Mouse (Mus musculus): ENCODE data around the gene Dapl1.

The Dapl1 gene

GRCm38 (mm10) chr2:59484438-59484837 is at the start of gene Dapl1:
Gene Dapl1, plus strand, starts transcription at chr2:59484653.
- DNase-seq (ENCODE audit: low spot score in 2 of 2), result peak; percentile 15 to 19

GRCm38 (mm10) chr2:59434820-59435219 is 49.6 kb upstream of the Dapl1 start:
- no peak for DNase-seq (ENCODE audit: low spot score in 2 of 2)

GRCm38 (mm10) chr2:59437684-59438393 is 46.6 kb upstream of the Dapl1 start:
- DNase-seq (ENCODE audit: low spot score in 2 of 2), result peak; percentile 3 to 27

GRCm38 (mm10) chr2:59438479-59438935 is 45.9 kb upstream of the Dapl1 start:
- DNase-seq (ENCODE audit: low spot score in 2 of 2), result peak; percentile 31 to 44

GRCm38 (mm10) chr2:59439824-59440223 is 44.6 kb upstream of the Dapl1 start:
- DNase-seq (ENCODE audit: low spot score in 2 of 2), result no peak

GRCm38 (mm10) chr2:59440481-59440880 is 44.0 kb upstream of the Dapl1 start:
- DNase-seq (ENCODE audit: low spot score in 2 of 2), result peak; percentile 24 to 41

GRCm38 (mm10) chr2:59441681-59442080 is 42.8 kb upstream of the Dapl1 start:
- no peak for DNase-seq (ENCODE audit: low spot score in 2 of 2)

- DNase-seq (ENCODE audit: low spot score in 2 of 2), result no peak
Observed at GRCm38 (mm10) chr2:59446671-59447070, 37.8 kb upstream of the Dapl1 start.

GRCm38 (mm10) chr2:59447712-59448111 is 36.7 kb upstream of the Dapl1 start:
- no peak for DNase-seq (ENCODE audit: low spot score in 2 of 2)

- DNase-seq (ENCODE audit: low spot score in 2 of 2), result no peak
Observed at GRCm38 (mm10) chr2:59448516-59448915, 35.9 kb upstream of the Dapl1 start.

GRCm38 (mm10) chr2:59448921-59449320 is 35.5 kb upstream of the Dapl1 start:
- no peak for DNase-seq (ENCODE audit: low spot score in 2 of 2)

GRCm38 (mm10) chr2:59451675-59452074 is 32.8 kb upstream of the Dapl1 start:
- DNase-seq (ENCODE audit: low spot score in 2 of 2), result no peak

- DNase-seq (ENCODE audit: low spot score in 2 of 2), result no peak
Observed at GRCm38 (mm10) chr2:59452102-59452501, 32.4 kb upstream of the Dapl1 start.

GRCm38 (mm10) chr2:59462086-59462485 is 22.4 kb upstream of the Dapl1 start:
- no peak for DNase-seq (ENCODE audit: low spot score in 2 of 2)

GRCm38 (mm10) chr2:59463428-59464182 is 20.8 kb upstream of the Dapl1 start:
- no peak for DNase-seq (ENCODE audit: low spot score in 2 of 2)

- DNase-seq (ENCODE audit: low spot score in 2 of 2), result no peak
Observed at GRCm38 (mm10) chr2:59465671-59466070, 18.8 kb upstream of the Dapl1 start.

- DNase-seq (ENCODE audit: low spot score in 2 of 2), result no peak
Observed at GRCm38 (mm10) chr2:59466358-59466757, 18.1 kb upstream of the Dapl1 start.

- no peak for DNase-seq (ENCODE audit: low spot score in 2 of 2)
Observed at GRCm38 (mm10) chr2:59467085-59467484, 17.4 kb upstream of the Dapl1 start.

- no peak for DNase-seq (ENCODE audit: low spot score in 2 of 2)
Observed at GRCm38 (mm10) chr2:59467976-59468375, 16.5 kb upstream of the Dapl1 start.

- no peak for DNase-seq (ENCODE audit: low spot score in 2 of 2)
Observed at GRCm38 (mm10) chr2:59469590-59470245, 14.7 kb upstream of the Dapl1 start.

- peak; percentile 31 to 39 for DNase-seq (ENCODE audit: low spot score in 2 of 2)
Observed at GRCm38 (mm10) chr2:59470326-59471031, 14.0 kb upstream of the Dapl1 start.

All from spleen, postnatal 36 days (tissue).